Comparison of ENCODE assay signal across 8 mouse cellular contexts in the genomic region with DNA sequence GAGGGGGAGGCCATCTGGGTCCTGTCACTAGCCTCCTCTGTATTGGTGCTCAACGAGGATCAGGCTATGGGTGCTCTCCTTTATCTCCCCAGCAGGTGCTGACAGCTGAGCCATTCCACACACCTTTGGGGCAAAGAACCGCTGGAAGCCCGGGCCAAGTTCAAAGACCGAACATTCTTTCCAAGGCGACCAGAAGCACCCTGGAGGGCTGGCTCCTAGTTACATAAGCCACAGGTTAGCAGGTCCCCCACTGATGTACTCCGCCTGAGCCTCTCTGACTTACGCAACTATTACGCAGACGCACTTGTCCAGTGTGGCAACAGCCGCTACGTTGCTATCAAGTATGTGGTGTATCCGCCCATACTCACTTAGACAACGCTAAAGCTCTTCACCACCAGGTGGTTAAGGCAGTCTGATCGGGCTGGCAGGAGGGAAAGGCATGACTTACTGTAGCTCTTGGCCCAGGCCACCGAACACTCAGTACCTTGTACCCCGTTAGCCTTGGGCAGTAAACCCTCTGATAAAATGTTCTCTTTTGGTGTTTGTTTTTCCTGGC.
DNase-seq lines count a peak whose midpoint lies in the region; ATAC-seq and TF ChIP-seq lines count a peak whose summit lies in the region.

No protein-coding gene starts in this region.

- no peaks in the 10 kb centered on the region for H3K79me2 ChIP-seq in myocyte (ENCODE audit: control insufficient read depth, insufficient read depth)

- no peak overlapping the region for H3K27ac ChIP-seq in cerebellum, adult 2 months (ENCODE audit: insufficient read depth, low read length)
- peak overlapping the region; percentile 35; the same call in 1 of the 2 replicates for H3K27ac ChIP-seq in heart, embryonic 11.5 days (ENCODE audit: low read depth, low read length)
- no peak overlapping the region for H3K27ac ChIP-seq in neural tube, embryonic 15.5 days (replicated peaks)

- no peak overlapping the region for H3ac ChIP-seq in myocyte (ENCODE audit: control insufficient read depth, insufficient read length)

- 85% methylated on average over 16 of the region's 16 CpGs for WGBS in cerebellum, adult 2 months
- WGBS in heart, embryonic 11.5 days (ENCODE audit: insufficient replicate concordance), result 50% methylated on average over 16 of the region's 16 CpGs
- 88% methylated on average over 16 of the region's 16 CpGs for WGBS in neural tube, embryonic 15.5 days

- peak overlapping the region; percentile 29 for H3K4me2 ChIP-seq in heart, embryonic 11.5 days
- no peak overlapping the region for H3K4me2 ChIP-seq in myocyte (ENCODE audit: low read depth)
- H3K4me2 ChIP-seq in neural tube, embryonic 15.5 days, result no peak overlapping the region

- no peak overlapping the region for H3K9ac ChIP-seq in heart, embryonic 11.5 days (ENCODE audit: low read depth, low read length)
- no peak overlapping the region for H3K9ac ChIP-seq in neural tube, embryonic 15.5 days (replicated peaks)

- H3K4me3 ChIP-seq in cerebellum, adult 2 months (replicated peaks; ENCODE audit: insufficient read depth, low read depth, low read length), result no peak overlapping the region
- H3K4me3 ChIP-seq in heart, embryonic 11.5 days (ENCODE audit: low read depth, low read length), result no peak overlapping the region
- no peak overlapping the region for H3K4me3 ChIP-seq in myocyte
- H3K4me3 ChIP-seq in neural tube, embryonic 15.5 days (replicated peaks), result no peak overlapping the region

- peaks cover 10% of the 10 kb centered on the region; the same call in 1 of the 2 replicates for H3K4me1 ChIP-seq in cerebellum, adult 2 months (ENCODE audit: control insufficient read depth, insufficient read depth, low read length)
- H3K4me1 ChIP-seq in heart, embryonic 11.5 days (ENCODE audit: control insufficient read depth, insufficient read depth, low read length), result peaks cover 14% of the 10 kb centered on the region
- H3K4me1 ChIP-seq in neural tube, embryonic 15.5 days, result no peaks in the 10 kb centered on the region

- H3K27me3 ChIP-seq in cerebellum, adult 2 months (ENCODE audit: control insufficient read depth, insufficient read depth, low read length), result no peaks in the 10 kb centered on the region
- no peaks in the 10 kb centered on the region for H3K27me3 ChIP-seq in heart, embryonic 11.5 days (ENCODE audit: control insufficient read depth, insufficient read depth, low read length)
- H3K27me3 ChIP-seq in myocyte (ENCODE audit: control insufficient read depth, insufficient read depth, insufficient read length), result no peaks in the 10 kb centered on the region
- H3K27me3 ChIP-seq in neural tube, embryonic 15.5 days (replicated peaks), result no peaks in the 10 kb centered on the region

- no peaks in the 10 kb centered on the region for H3K9me3 ChIP-seq in heart, embryonic 11.5 days (replicated peaks; ENCODE audit: control insufficient read depth, low read length)
- H3K9me3 ChIP-seq in neural tube, embryonic 15.5 days (replicated peaks), result no peaks in the 10 kb centered on the region

- H3K36me3 ChIP-seq in heart, embryonic 11.5 days (ENCODE audit: control insufficient read depth, insufficient read depth, low read length), result no peaks in the 10 kb centered on the region
- no peaks in the 10 kb centered on the region for H3K36me3 ChIP-seq in myocyte (ENCODE audit: control insufficient read depth, insufficient read depth)
- no peaks in the 10 kb centered on the region for H3K36me3 ChIP-seq in neural tube, embryonic 15.5 days

- no peak for TF ChIP-seq CTCF in cerebellum, adult 2 months (IDR thresholded peaks at IDR 0.05; ENCODE audit: borderline replicate concordance, insufficient read depth, low read depth, low read length)

- TF ChIP-seq POLR2A in cerebellum, adult 2 months (IDR thresholded peaks at IDR 0.05; ENCODE audit: borderline replicate concordance, insufficient read depth, low read length), result no peak
- no peak for TF ChIP-seq POLR2A in myocyte (IDR thresholded peaks at IDR 0.05; ENCODE audit: insufficient read length, low read depth)

- peak; percentile 71 for ATAC-seq in heart, embryonic 11.5 days (replicated peaks; ENCODE audit: insufficient number of reproducible peaks, low FRiP score, low TSS enrichment)
- no peak for ATAC-seq in neural tube, embryonic 15.5 days (ENCODE audit: low FRiP score)

- peak; percentile 23 to 28 for DNase-seq in cerebellum, adult 2 months
- DNase-seq in cerebellum, adult 9-10 months, result no peak
- peak; percentile 74 to 91 for DNase-seq in kidney, postnatal 25 days
- DNase-seq in MN1 (ENCODE audit: low spot score), result no peak
- DNase-seq in cerebellum, postnatal 14 days, result no peak

TF ChIP-seq in myocyte, 11 proteins besides CTCF, POLR2A, EP300 and RAD21:
- TF ChIP-seq TCF3 (IDR thresholded peaks at IDR 0.05; ENCODE audit: insufficient read length, low read depth) (no peak), CEBPB (IDR thresholded peaks at IDR 0.05; ENCODE audit: insufficient read depth, poor library complexity, severe bottlenecking) (0 out of 2 replicates have a peak, but pooled peaks have one; percentile 1)
TF ChIP-seq in myocyte: peak in this region for 1.

Comparison
In these comparisons a context has a peak if more than half of its experiments do, and no peak if none do; other contexts are left out.
1. DNase-seq: peak in cerebellum, adult 2 months (2 of 2) and kidney, postnatal 25 days (2 of 2); none in cerebellum, adult 9-10 months (single experiment), MN1 (single experiment) and cerebellum, postnatal 14 days (0 of 2).